Mouse (Mus musculus): ENCODE results near the gene Kif22.

The Kif22 gene

DNA sequence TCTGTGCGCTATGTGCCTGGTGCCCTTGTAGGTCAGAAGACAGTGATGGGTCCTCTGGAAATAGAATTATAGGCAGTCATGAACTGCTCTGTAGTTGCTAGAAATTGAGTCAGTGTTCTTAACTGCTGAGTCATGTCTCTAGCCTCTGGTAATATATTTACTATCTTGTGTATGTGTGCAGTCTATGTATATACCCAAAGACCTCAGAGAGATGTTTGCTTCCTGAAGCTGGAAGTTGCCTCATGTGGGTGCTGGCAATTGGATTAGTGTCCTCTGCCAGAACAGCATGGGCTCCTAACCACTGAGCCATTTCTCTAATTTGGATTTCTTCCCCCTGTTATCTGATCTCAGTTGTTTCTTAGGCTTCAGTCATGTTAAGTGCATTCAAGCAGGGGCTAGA is 12.1 kb downstream of the Kif22 start:
- DNase-seq, result no peak

DNA sequence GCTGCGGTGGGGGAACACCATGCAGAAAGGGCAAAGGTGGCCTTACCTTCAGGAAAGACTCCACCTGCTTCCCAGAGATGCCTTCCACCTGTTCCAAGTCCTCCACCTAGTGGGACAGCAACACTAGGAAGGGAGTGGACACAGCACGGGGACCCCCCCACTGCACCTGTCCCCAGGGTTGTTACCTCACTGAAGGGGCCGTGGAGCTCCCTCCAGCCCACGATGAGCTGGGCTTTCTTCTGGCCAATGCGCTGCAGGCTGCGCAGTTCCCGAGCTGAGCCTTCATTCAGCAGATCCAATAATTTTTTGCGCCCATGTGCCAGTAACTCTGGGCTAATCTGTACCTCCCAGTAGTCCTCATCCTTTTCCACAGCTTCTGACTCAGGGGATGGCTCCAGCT is 14.4 kb downstream of the Kif22 start:
- no peak for DNase-seq

DNA sequence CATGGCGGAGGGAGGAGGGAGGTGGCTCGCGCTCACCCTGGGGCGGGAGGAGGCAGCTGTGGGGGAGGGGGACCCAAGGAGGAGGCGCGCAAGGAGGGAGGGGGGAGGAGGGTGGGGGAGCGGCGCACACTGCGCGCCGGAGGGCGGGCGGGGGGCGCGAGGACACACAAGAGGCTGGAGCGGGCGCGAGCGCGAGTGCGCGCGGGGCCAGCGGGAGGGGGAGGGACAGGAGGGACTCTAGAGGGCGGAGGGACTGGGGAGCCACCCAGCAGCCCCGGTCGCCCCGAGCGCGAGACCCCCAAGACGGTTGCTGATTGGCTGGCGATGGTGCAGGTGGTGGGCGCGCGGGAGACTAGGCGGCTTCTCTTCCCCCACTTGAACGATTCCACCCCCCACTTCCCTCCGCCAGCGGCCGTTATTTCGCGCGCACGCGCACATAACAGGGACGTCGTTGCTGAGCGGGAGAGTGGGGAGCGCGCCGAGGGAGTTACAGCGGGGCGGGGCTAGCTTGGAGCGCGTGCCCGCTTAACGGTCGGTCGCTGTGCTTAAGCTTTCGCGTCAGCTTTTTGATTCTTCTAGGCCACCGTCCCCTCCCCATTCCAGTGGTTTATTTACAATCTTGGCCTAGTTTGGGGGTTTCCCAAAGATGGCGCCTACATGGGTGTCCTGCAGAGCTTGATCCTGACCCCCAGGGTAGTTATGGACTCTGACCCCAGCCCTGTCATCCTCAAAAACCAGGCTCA is 15.1 kb downstream of the Kif22 start, which contains the start of gene Maz:
Gene Maz (minus strand): TSS at position 54 of the 743 bp plus-strand sequence.
- DNase-seq, result peak; percentile 100

DNA sequence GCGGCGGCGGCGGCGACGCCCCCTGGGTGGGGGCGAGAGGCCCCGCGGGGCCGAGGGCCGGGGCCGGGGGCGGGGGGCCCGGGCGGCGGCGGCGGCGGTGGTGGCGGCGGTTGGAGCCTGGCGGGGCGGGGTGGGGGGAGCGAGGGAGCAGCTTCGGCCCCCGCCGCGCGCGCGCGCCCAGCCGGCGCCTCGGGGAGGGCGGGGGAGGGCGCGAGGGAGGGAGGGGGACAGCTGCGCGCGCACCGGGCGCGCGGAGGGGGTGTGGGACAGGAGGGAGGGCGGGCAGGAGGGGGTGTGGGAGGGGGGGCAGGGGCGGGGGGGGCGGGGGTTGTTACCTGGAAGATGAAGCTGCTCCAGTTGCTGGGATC is 15.7 kb downstream of the Kif22 start:
- DNase-seq, result no peak

DNA sequence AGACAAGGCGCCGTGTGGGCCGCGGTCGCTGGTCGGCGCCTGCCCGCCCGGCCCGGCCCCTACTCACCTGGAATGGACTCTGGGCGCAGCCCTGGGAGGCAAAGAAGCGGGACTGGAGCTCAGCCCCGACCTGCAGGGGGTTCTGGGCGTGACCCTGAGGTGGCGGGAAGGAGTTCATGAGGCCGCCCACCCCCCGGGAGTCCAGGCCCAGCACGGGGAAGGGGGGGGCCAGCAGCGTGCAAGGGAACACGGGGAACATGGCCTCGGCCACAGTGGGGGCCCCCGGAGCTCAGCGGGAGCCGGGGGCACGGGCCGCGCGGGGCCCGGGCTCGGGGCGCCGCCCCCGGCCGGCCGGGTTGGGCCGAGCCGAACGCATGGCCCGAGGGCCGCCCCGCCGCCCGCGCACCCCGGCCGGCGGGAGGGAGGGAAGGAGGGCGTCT is 16.1 kb downstream of the Kif22 start:
- peak; percentile 90 for DNase-seq

DNA sequence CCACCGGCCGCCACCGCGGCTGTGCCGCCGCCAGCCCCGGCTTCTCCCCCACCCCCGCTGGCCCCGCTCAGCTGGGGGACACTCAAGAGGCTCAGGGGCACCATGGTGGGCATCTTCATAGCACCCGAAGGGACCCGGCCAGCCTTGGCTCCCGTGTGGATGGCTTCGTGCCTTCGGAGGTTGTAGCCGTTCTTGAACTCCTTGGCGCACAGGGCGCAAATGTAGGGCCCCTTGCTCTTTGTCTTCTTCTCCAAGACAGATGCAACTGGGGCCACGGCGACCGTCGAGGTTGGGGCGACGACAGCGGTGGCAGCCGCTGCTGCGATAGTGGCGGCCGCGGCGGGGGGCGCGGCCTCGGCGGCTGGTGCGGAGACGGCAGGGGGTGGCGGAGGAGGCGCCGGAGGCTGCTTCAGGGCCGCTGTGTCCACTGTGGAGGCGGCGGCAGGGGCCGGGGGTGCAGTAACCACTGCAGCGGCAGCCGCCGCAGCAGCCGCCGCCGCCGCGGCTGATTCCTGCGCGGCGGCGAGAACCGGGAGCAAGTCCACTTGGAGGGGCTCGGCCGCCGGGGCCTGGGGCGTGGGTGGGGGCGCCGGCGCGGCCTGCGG is 16.6 kb downstream of the Kif22 start:
- DNase-seq, result no peak

DNA sequence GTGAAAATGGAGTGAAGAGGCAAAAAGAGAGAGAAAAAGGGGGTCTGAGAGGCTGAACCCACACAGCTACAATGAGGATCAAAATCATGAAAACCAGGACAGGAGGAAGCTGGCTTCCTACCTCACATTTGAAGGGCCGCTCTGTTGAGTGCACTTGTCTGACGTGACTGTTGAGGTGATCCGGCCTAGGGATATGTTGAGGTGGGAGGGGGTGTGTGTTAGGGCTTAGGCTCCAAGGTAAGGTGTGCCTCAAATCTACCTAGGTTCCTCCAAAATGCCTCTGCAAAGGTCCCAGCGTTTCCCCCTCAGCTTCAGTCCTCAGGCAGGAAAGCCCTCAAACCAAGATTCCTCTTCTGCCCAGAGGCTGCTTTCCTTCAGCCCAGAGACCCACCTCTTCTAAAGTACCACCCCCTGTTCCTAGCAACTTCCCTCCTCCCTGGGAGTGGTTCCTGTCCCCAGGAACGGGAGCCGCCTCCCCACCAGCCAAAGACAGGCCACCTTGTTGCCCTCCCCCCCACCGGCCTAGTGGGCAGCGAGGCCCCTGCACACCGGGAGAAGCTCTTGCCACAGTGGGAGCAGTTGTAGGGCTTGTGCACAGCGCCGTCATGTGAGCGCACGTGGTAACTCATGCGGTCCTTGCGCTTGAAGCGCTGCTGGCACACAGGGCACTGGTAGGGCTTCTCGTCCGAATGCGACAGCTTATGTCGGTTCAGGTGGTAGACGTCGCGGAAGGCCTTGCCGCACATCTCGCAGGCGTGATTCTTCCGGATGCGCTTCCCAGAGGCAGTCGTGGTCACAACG is 17.3 kb downstream of the Kif22 start:
- DNase-seq, result peak; percentile 93

DNA sequence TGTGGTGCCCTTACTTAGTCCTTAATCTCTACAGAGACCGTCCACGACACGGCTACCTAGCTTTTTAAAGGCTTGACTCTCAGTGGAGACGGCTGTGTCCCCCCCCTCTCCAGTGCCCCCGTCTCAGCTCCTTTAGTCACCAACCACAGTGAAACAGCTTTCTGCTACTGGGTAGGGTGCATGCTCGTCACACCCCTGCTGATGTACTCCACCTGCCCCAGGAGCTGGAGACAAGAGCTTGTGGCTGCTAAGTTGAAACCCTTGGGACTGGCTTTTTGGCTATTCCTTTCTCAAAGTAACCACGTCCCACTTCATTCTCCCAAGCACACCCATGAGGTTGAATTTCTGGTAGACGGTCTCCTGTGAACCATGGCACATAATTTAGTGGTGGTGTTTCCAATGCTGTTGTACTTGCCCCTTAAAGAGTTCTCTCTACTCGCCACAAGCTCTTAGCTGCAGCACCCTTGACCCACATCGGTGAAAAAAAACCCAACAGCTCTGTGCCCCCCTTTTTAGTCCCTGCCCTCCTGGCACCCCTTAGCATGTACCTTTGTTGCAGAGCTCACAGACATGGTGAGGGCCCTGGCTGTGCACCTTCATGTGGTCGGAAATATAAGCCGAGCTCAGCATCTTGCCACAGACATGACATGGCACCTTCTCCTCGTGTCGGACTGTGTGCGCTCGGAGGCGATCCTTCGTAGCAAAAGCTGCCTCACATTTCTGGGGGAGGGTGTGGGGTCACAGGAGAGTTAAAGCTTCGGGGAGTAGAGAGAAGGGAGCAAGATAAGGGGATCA is 18.2 kb downstream of the Kif22 start:
- peak; percentile 67 for DNase-seq

DNA sequence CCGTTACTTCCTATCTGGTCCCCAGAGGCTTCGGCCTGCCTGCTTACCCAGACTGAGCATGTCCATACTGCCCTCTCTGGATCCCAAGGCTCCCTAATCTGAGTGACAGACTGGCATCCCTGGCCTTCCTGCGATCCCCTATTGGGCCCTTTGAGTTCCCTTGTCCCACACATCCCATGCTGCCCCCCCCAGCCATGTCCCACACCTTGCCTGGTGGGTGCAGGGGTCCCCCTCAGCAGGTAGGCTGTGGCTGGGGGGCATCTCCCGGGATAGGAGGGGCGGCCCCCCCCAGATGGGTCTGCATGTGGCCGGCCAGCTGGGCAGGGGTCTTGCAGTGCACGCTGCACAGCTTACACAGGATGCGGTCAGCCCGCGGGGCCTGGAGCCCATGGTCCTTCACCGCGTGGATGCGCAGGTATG is 19.0 kb downstream of the Kif22 start:
- peak; percentile 80 for DNase-seq

DNA sequence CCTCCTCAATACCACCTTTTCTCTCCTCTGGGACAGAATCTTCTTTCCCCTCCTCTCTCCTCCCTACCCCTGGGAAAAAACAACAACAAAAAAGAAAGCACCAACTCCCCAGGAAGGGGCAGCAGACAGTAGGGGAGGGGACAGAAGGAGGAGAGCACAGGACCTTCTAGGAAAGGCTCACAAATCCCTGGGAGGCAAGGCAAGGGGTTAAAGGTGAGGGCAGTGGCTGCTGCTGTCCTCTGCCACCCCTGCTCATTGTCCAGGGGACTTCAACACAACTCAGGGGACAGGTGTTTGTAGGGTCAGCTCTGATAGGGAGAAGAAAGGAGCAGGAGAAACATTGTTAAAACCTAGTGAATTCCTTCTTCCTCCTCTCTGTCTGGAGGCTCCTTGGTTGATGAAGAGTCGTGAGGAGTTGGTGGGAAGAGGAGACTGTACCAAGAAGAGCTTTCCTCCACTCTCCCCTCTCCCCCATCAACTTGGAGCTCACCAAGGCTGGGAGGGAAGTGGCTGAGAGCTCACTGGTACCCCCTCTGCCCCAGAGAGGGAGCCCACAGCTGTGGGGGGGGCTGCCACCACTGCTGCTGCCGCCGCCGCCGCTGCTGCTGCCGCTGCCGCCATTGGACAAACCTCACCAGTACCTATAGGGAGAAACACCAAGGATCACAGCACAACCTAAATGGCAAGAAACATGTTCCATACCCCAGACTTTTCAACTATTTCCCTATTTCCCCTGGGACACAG is 19.6 kb downstream of the Kif22 start:
- DNase-seq, result peak; percentile 65

DNA sequence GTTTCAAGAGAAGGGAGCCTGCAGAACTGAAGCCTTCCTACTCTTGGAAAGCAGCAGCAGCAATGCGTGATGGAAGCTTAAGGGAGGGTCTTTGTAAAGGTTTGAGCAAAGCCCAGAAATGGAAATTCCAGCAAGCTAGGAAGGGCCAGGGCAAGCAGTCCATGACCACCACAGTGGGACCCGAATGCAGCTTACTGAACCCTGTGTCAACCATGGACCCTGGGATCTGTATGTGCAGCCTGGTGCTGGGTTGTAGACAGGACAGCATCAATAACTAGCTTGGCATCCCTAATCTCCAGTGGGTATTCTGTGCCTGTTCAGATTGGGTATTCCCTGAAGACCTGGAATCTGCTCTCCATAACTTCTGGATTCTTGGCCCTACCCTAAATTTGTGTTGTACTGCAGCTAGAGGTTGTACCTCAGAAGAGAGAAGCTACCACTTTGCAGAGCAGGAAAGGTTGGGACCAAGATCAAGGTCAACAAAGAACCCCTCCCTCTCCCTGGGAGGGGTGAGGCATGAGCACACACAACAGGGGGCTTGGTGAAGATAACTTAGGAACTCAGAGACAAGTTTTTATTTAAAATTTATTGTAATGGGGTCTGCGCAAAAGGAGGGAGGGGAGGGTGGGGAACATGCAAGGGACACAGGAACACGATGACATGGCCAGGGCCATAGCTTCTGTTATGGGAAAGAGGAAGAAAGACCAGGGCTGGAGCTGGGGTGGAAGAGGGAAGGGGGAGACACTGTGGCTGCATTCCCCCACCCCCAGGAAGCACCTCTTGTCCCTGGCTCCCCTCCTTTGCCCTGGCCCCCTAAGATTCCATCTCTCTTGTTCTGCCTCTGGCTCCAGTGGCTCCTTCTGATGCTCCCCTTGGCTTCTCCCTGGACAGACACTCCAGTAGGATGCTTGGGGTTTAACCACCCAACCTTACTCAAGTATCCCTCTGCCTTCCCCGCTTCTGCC is 20.4 kb downstream of the Kif22 start:
- DNase-seq, result peak; percentile 62

DNA sequence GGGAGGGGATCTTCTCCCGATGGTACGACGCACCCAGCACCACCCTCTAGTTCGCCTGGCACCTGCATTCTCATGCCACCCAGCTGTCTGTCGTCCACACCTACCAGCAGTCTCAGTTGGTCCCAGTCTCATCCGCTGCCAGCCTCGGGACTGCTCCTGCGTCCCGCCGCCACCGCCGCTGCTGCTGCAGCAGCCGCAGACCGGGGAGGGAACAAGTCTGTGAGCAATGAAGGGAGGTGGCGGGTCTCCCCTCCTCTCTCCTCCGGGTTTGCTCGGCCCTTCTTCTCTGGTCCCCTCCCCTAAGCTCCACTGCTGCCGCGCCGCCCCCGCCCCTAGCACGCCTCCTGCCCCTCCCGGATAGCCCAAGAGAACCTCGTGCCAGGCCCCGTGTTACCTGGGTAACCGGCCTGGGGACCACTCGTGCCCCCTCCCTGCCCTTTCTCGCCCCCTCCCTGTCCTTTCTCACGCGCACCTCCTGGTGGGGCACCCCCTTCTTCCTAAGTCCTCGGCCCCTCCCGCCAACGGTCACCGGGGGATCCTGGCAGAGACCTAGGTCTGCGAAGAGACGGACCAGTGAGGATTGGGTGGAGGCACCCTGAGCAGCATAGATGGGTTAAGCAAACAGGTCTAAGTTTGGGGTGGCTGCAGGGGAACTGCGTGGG is 21.2 kb downstream of the Kif22 start, which contains the start of the genes Gm42742 and Prrt2:
Gene Gm42742 (minus strand): TSS at position 197 of the 662 bp plus-strand sequence.
Gene Prrt2 (minus strand): TSS at position 311 of the 662 bp plus-strand sequence.
- DNase-seq, result peak; percentile 87

DNA sequence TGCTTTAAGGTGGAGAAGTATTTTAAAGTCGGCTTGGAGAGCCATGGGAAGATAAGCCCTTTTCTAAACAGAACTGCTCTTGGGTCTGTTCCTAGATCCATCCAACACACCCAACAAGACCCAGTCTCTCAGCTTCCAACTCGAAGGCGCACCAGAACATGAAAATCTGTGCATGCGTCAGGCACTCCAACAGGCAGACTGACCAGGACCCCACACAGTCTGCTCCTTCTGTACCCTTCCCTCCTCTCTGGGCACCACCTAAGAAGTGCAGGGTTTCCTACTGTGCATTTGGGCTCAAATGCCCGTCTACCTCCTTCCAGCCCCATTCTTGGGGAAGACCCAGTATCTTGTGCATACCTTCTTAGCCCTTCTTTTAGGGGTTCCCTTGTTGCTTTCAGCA is 21.8 kb downstream of the Kif22 start:
- no peak for DNase-seq

DNA sequence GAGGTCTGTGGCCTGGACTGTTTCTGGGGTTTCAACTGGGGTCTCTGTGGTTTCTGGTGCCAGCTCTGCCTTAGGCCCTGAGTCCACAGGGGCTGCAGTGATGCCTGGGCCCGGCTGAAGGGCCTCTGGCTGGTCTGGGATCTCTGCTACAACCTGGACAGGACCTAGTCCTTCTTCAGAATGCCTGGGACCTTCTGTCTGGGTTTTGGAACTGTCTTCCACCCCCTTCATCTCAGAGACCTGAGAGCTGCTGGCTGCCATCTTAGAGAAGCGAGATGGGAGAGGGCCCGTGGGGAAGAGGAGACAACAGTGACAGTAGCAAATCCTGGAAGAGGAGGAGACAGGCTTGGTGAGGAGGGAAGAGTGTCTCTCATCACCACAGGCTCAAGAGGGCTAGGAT is 22.2 kb downstream of the Kif22 start:
- DNase-seq, result peak; percentile 67

DNA sequence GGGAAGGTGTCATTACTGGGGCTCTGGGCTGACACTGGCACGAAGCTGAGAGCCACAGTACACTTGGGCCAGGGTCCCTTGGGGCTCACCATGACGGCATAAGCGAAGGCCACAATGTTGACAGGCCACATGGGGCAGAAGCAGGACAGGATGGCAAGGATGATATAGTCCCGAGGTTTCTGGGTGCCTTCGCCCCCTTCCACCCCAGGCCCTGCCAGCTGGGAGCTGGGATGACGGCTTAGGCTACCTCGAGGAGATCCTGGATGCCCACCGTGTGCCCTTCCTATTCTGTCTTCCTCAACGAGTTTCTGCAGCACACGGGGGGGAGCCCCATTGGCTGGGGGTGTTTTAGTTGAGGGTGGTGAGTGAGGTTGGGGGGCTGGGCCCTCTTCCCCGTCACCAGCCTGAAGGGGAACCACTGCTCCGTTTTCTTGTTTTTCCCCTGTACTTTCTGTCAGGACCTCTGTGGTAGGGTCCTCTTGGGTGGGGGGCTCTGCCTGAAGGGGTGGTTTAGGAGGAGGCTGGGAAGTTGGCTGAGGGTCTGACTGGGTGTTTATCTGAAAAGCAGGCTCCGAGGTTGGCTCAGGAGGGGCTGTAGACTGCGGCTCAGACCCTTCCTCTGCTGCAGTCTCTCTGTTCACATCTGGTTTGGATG is 22.8 kb downstream of the Kif22 start:
- DNase-seq, result peak; percentile 73

DNA sequence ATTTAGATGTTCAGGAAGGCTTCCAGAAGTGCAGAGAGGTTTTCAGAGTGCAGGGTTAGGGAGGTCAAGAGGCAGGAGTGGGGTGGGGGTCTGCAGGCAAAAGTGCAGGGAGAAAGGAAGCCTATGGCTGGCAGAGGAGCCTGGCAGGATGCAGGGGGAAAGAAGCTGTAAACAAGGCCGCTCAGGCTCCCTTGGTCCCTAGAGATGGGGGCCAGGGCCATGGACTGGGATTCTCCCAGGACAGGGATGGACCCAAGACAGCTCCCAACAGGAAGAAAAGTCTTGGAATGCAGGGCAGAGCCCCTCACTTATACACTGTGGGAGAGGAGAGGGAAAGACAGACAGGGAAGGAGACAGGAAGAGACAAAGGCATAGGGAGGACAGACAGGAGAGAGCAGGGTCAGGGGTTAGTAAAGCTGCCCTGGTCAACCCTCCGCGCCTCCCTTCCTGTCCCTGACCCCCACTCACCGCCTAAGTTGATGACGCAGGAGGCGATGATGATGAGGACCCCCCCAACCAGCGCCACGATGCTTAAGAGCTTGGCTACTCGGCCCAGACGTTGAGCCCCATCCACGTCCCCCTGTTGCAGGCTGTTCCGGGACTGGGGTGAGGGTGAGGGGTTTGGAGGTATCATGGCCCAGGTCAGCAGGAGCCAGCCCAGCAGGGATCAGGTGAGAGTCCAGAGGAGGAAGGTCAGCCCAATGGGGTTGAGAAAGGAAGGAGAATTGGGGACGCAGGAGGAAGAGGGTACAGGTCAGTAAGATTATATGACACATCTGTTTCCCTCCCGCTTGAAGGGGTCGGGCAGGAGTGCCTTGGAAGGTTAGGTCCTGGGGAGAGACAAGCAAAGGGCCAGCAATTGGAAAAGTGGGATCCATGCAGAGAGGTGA is 23.6 kb downstream of the Kif22 start:
- DNase-seq, result peak; percentile 71

DNA sequence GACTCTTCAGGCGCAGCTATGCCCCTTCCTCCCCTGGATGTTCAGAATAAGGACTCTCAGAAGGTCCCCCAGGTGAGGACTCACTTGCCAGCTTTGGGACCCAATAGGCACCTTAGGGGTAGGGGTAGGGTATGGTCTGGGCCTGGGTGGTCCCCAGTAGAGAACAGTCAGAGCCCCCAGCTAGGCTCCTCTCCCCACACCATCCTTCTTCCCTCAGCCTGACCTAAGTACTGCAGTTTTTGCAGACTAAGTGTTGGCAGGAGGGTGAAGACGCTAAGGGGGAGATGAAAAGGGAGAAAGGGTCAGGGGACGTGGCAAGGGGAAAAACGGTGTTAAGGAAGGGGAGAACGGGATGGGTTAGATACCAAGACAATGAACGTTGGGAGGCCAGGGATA is 24.3 kb downstream of the Kif22 start:
- DNase-seq, result peak; percentile 68
